Mouse (Mus musculus): ENCODE measurements at regions not wholly inside any gene's neighbourhood (a gene's known extent, or its start where the extent isn't known, plus 50 kb on each side); places are given as distances from the start of the nearest gene placed in this dataset.

GRCm38 (mm10) chr3:150435818-150436607 lies 1001.7 kb upstream of the Adgrl4 start:
- H3K4me1 ChIP-seq (ENCODE audit: control insufficient read depth in 1 of 2, insufficient read depth in 2 of 2, low read length in 2 of 2), result no peaks in the 10 kb centered on the region

More at GRCm38 (mm10) chr3:150435818-150436607, 1001.7 kb upstream of the Adgrl4 start:
- no peak overlapping the region for H3K9ac ChIP-seq (ENCODE audit: control insufficient read depth, low read depth, low read length, poor library complexity, severe bottlenecking)
- no peak for TF ChIP-seq JUND (IDR thresholded peaks at IDR 0.05; ENCODE audit: low read depth, low read length)
- TF ChIP-seq MYB (IDR thresholded peaks at IDR 0.05; ENCODE audit: low read depth, low read length), result no peak
- no peak for TF ChIP-seq EP300 (IDR thresholded peaks at IDR 0.05; ENCODE audit: low read depth in 1 of 2, low read length in 2 of 2)
- TF ChIP-seq ELF1 (IDR thresholded peaks at IDR 0.05; ENCODE audit: low read depth, low read length), result no peak
- TF ChIP-seq MEF2A (IDR thresholded peaks at IDR 0.05; ENCODE audit: extremely low read depth, insufficient replicate concordance, low read depth, low read length, poor library complexity, severe bottlenecking), result no peak
- TF ChIP-seq ZKSCAN1 (IDR thresholded peaks at IDR 0.05; ENCODE audit: low read depth, low read length), result no peak
- no peak for TF ChIP-seq GABPA (IDR thresholded peaks at IDR 0.05; ENCODE audit: low read depth, low read length)
- TF ChIP-seq USF2 (IDR thresholded peaks at IDR 0.05; ENCODE audit: borderline replicate concordance in 1 of 2, insufficient read depth in 1 of 2, low read depth in 1 of 2, low read length in 2 of 2), result no peak
- no peak for TF ChIP-seq CTCF (IDR thresholded peaks at IDR 0.05 in 2 of 3, conservative IDR thresholded peaks at IDR 0.05 in 1 of 3; ENCODE audit: control insufficient read depth in 1 of 3, insufficient read depth in 1 of 3, low read depth in 2 of 3, low read length in 3 of 3, poor library complexity in 1 of 3, severe bottlenecking in 1 of 3)
- no peak for TF ChIP-seq NELFE (IDR thresholded peaks at IDR 0.05; ENCODE audit: low read depth, low read length)
- no peak for TF ChIP-seq TBP (IDR thresholded peaks at IDR 0.05; ENCODE audit: low read depth, low read length)
- no peak for TF ChIP-seq KAT2A (conservative IDR thresholded peaks at IDR 0.05; ENCODE audit: low read depth, low read length)
- no peak for TF ChIP-seq RCOR1 (IDR thresholded peaks at IDR 0.05; ENCODE audit: low read depth, low read length)
- TF ChIP-seq ZNF384 (IDR thresholded peaks at IDR 0.05; ENCODE audit: low read depth, low read length), result no peak
- no peak for TF ChIP-seq HCFC1 (IDR thresholded peaks at IDR 0.05; ENCODE audit: low read depth, low read length)
- no peak for TF ChIP-seq BHLHE40 (IDR thresholded peaks at IDR 0.05; ENCODE audit: borderline replicate concordance, low read depth, low read length)
- H3K27ac ChIP-seq (ENCODE audit: control insufficient read depth, low read depth, low read length), result no peak overlapping the region
- H3K9me3 ChIP-seq (replicated peaks; ENCODE audit: insufficient read depth, low read length), result no peaks in the 10 kb centered on the region
- no peaks in the 10 kb centered on the region for H3K27me3 ChIP-seq (ENCODE audit: control insufficient read depth in 1 of 2, insufficient read depth in 2 of 2, low read length in 2 of 2)
- H3K79me2 ChIP-seq (ENCODE audit: control insufficient read depth, insufficient read depth, low read length, poor library complexity), result no peaks in the 10 kb centered on the region
- no peak overlapping the region for H3K4me3 ChIP-seq (ENCODE audit: control insufficient read depth in 1 of 2, insufficient read depth in 1 of 2, low read depth in 2 of 2, low read length in 2 of 2)
- no peaks in the 10 kb centered on the region for H3K36me3 ChIP-seq (ENCODE audit: control insufficient read depth in 1 of 2, insufficient read depth in 2 of 2, low read length in 2 of 2)
- DNase-seq (ENCODE audit: low read depth, low spot score), result no peak

Data from MEL (cell line).